Mouse (Mus musculus): ENCODE measurements at regions not wholly inside any gene's neighbourhood (a gene's known extent, or its start where the extent isn't known, plus 50 kb on each side); places are given as distances from the start of the nearest gene placed in this dataset.

- peak; percentile 85 for DNase-seq (ENCODE audit: low read depth)
Measured at GRCm38 (mm10) chr13:93243076-93243475, 50.9 kb upstream of the Tent2 start.

GRCm38 (mm10) chr13:93248711-93249110 is 50.7 kb upstream of the Homer1 start:
- no peak for DNase-seq (ENCODE audit: low read depth)

All from naive thymus-derived CD4-positive, alpha-beta T cell, adult 2 months (primary cell).